Mouse (Mus musculus): ENCODE data around the gene Sec63. TPM values are rescaled to one million over a fixed set of nuclear protein-coding genes. Genes with fewer than 3 reads are reported as not detected.

The Sec63 gene
- polyA plus RNA-seq, 1 experiment: 66.4 TPM

GRCm38 (mm10) chr10:42873077-42873595 is 111.8 kb downstream of the Sec63 start:
- peaks cover 2% of the 10 kb centered on the region; the same call in 1 of the 2 replicates for H3K4me1 ChIP-seq (ENCODE audit: control insufficient read depth, insufficient read depth, low read length)
- H3K27ac ChIP-seq (ENCODE audit: control insufficient read depth, insufficient read depth, low read depth, low read length, poor library complexity): no peak overlapping the region
- 87% methylated on average over 7 of the region's 7 CpGs for WGBS
- H3K4me3 ChIP-seq (replicated peaks; ENCODE audit: control insufficient read depth, low read depth, low read length): no peak overlapping the region
- TF ChIP-seq CTCF (IDR thresholded peaks at IDR 0.05; ENCODE audit: control insufficient read depth, insufficient read depth, low read length): no peak
- TF ChIP-seq POLR2A (IDR thresholded peaks at IDR 0.05; ENCODE audit: borderline replicate concordance, control insufficient read depth, low read depth, low read length): no peak

- Histone ChIP-seq H3K4me1 (ENCODE audit: control insufficient read depth, insufficient read depth, low read length) (peaks cover 2% of the 10 kb centered on the region; the same call in 1 of the 2 replicates), H3K4me3 (replicated peaks; ENCODE audit: control insufficient read depth, low read depth, low read length) (no peak overlapping the region), H3K27ac (ENCODE audit: control insufficient read depth, insufficient read depth, low read depth, low read length, poor library complexity) (no peak overlapping the region)
- TF ChIP-seq CTCF (IDR thresholded peaks at IDR 0.05; ENCODE audit: control insufficient read depth, insufficient read depth, low read length) (no peak), POLR2A (IDR thresholded peaks at IDR 0.05; ENCODE audit: borderline replicate concordance, control insufficient read depth, low read depth, low read length) (no peak)
- WGBS: 16% methylated on average over 5 of the region's 5 CpGs
These were observed 114.9 kb downstream of the Sec63 start for GRCm38 (mm10) chr10:42876172-42876571.

GRCm38 (mm10) chr10:42879269-42879681 is 118.0 kb downstream of the Sec63 start:
- no peak for TF ChIP-seq CTCF (IDR thresholded peaks at IDR 0.05; ENCODE audit: control insufficient read depth, insufficient read depth, low read length)
- no peak for TF ChIP-seq POLR2A (IDR thresholded peaks at IDR 0.05; ENCODE audit: borderline replicate concordance, control insufficient read depth, low read depth, low read length)
- H3K4me3 ChIP-seq (replicated peaks; ENCODE audit: control insufficient read depth, low read depth, low read length): no peak overlapping the region
- H3K4me1 ChIP-seq (ENCODE audit: control insufficient read depth, insufficient read depth, low read length): peaks cover 2% of the 10 kb centered on the region; the same call in 1 of the 2 replicates
- WGBS: 87% methylated on average over 5 of the region's 5 CpGs
- H3K27ac ChIP-seq (ENCODE audit: control insufficient read depth, insufficient read depth, low read depth, low read length, poor library complexity): no peak overlapping the region

- peaks cover 2% of the 10 kb centered on the region; the same call in 1 of the 2 replicates for H3K4me1 ChIP-seq (ENCODE audit: control insufficient read depth, insufficient read depth, low read length)
- H3K4me3 ChIP-seq (replicated peaks; ENCODE audit: control insufficient read depth, low read depth, low read length): no peak overlapping the region
- 87% methylated on average over 5 of the region's 5 CpGs for WGBS
- TF ChIP-seq POLR2A (IDR thresholded peaks at IDR 0.05; ENCODE audit: borderline replicate concordance, control insufficient read depth, low read depth, low read length) (no peak), CTCF (IDR thresholded peaks at IDR 0.05; ENCODE audit: control insufficient read depth, insufficient read depth, low read length) (no peak)
- no peak overlapping the region for H3K27ac ChIP-seq (ENCODE audit: control insufficient read depth, insufficient read depth, low read depth, low read length, poor library complexity)
These were observed 118.4 kb downstream of the Sec63 start for GRCm38 (mm10) chr10:42879682-42880081.

Other genes with a start within 250 kb of the Sec63 start
- gene Nr2e1, start 177.9 kb upstream of the Sec63 start, polyA plus RNA-seq (2011; ENCODE audit: insufficient read depth, insufficient read length, low replicate concordance, missing spikeins): not detected in 2 replicates
- gene Ostm1, start 177.7 kb upstream of the Sec63 start, polyA plus RNA-seq (2011; ENCODE audit: insufficient read depth, insufficient read length, low replicate concordance, missing spikeins): 11.5 and 16.3 TPM in 2 replicates
- 2.4 and 3.7 TPM in 2 replicates for gene Scml4, start 98.9 kb downstream of the Sec63 start, polyA plus RNA-seq (2011; ENCODE audit: insufficient read depth, insufficient read length, low replicate concordance, missing spikeins)